Mouse (Mus musculus): ENCODE measurements around the gene AI481877. TPM values are rescaled to one million over a fixed set of nuclear protein-coding genes. Genes with fewer than 3 reads are reported as not detected.

AI481877 gene
- total RNA-seq, 2 experiments from 2014 or later, result not detected

DNA sequence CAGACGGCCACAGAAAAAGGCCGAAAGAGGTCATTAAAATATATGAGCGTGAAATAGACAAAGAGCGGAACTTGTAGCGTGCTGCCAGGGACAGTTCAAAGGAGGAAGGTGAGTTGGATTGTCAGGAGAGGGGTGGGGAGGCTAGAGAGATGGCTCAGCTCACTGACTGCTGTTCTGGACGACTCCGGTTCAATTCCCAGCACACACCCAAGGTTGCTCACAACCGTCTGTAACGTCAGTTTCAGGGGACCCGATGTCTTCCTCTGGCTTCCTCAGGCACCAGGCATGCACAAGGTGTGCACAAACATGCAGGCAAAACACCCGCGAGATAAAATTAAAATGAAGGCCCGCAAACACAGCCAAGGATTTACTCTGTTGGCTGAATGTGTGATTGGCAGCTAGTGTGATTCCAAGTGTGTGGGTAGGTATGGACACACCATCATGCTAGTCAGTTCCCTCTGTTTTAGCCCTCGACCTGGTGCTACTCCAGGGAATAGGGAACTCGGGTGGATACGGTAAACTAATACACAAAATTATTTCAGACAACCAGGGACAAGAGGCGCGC lies 102.9 kb downstream of the AI481877 start:
- ATAC-seq (replicated peaks; ENCODE audit: poor library complexity), result no peak

DNA sequence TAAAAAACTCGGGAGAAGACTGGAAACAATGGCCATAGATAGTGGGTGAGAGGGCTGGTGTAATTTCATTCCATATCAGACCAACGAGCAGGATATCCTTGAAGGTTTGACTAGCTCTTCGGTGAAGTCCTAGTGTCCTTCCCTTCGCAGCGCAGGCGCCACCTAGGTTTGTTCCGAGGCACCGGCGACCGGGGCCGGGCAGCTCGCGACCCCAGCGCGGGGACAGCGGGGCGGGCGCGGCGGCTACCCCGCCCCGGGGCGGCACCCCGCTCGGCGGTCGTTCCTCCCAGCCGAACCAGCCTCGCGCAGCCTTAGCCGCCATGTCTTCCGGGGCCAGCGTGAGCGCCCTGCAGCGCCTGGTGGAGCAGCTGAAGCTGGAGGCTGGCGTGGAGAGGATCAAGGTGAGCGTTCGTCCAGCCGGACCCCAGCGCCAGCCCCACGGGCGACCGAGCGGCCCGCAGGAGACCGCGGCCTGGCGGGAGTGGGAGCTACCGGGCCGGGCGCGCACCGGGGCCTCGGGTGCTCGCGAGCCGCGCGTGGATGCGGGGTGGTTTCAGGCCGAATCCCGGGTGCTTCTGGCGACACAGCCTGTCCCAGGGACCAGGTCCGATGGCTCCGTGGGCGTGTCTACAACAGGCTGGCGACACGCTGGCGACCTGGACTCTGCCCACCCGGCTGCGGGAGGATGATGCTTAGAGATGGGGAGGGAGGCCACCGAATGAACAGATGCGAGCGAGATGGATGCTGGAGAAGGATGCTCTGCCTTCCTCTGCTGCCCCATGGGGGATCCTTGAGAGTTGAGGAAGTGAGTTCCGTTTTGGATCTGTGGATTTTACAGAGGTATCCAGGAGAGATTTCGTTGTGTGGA lies 103.6 kb downstream of the AI481877 start, which contains the start of gene Gng10:
Gene Gng10 (plus strand): TSS at position 171 of the 868 bp plus-strand sequence.
- peak; percentile 57 for ATAC-seq (replicated peaks; ENCODE audit: poor library complexity)

DNA sequence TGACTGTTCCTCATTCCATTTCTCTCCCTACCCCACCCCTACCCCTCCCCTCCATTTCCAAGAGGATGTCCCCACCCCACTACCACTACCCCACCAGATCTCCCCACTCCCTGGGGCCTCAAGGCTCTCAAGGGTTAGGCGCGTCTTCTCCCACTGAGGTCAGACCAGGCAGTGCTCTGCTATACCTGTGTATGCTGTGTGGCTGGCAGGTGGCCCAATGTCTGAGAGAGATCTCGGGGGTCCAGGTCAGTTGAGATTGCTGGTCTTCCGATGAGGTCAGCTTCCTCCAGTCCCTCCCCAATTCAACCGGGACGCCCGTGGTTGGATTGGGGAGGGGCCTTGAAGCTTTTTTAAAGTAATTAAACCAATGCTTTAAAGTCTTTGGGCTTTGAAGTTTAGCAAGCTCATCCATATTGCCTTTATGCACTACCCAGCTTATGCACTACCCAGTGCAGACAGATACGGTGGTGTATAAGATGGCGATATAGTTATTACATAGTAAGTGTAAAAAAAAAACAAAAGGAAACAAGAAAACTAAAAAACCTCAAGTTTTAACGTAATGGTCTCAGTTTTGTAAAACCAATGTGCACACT lies 104.4 kb downstream of the AI481877 start:
- no peak for ATAC-seq (replicated peaks; ENCODE audit: poor library complexity)

DNA sequence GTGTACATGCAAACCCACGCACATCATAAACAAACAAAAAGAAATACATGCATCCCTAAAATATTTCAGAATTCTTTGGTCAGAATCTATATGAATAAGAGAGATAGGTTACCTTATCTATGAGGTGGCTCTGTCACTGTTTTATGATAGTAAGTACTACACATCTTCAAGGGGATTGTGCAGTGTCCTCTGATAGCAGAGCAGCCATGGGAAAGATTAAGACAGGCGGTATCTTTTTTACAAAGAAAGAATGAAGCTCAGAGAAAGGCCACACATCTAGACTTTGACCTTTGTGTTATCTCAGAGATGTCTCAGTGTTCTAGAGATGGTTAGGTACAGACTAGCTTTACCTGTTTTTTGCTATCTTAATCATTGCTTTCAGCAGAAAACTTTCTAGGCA lies 121.9 kb downstream of the AI481877 start:
- no peak for ATAC-seq (replicated peaks; ENCODE audit: poor library complexity)

DNA sequence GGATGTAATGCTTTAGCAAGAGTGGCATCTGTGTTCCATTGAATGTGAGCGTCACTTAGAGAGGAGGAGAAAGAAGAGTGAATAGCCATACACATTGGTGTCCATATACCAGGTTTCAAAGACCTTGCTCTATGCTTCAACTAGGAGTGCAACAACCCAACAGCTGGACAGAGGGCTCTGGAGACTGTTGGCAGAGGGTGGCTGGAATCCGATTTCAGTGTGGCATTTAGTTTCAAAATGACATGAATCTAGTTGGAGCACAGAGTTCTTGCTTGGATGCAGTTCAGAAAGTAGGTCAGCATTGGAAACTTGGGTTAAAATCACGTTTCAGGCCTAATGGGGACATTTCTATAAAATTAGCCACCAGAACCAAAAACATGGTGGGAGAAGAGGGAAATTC lies 123.6 kb downstream of the AI481877 start:
- ATAC-seq (replicated peaks; ENCODE audit: poor library complexity), result no peak

DNA sequence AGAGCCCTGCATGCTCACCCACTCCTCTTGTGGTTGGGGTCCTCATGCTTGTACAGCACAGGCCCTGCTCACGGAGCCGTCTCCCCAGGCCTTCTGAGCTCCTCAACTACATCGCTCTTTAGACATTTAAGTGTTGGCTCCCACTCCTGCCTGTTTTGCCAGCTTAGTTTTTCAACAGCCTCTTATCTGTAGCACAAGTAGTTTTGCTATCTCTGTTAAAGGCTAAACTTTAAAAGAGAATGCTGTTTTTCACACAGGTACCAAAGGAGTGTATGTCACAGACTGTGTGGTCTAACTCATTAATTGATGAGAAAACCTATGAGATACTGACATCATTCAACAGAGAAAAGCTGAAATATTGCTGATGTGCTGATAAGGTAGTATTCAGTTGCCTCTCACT lies 127.3 kb downstream of the AI481877 start:
- ATAC-seq (replicated peaks; ENCODE audit: poor library complexity), result no peak; the same call in 1 of the 2 replicates

DNA sequence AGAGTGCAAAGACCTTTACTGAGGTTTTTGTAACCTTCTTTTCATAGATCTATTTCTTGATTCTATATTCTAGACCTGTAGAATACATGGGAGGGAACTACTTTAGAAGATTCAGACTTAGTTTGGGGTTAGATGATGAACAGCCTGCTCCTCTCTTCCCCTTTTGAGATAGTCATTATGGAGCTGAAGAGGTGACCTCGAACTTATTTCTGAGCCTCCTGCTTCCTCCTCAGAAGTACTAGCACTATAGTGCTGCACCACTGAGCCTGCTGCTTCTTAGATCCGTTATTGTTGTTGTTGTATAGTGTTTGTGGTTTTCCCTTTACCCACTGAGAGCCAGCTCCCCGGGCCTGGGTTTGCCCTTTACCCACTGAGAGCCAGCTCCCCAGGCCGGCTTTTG lies 129.1 kb downstream of the AI481877 start:
- ATAC-seq (replicated peaks; ENCODE audit: poor library complexity), result peak; percentile 47

DNA sequence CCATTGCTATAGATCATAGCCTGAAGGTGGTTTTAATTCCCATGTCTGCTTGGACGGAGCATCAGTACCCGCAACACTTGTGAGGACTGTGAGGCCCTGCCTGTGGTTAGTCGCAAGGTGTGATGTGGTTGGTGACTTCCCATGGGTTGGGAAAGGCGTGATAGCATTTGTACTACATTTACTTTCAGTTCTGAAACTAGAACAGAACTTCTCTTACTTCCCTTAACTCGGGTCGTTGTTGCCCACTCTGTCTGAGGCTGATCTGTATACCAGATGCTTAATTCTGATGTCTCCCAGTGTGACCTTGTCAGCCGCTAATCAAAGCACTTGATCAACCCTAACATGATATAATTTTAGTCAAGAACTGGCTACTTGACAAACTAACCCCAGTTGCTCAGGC lies 129.6 kb downstream of the AI481877 start:
- ATAC-seq (replicated peaks; ENCODE audit: poor library complexity), result peak; percentile 70

DNA sequence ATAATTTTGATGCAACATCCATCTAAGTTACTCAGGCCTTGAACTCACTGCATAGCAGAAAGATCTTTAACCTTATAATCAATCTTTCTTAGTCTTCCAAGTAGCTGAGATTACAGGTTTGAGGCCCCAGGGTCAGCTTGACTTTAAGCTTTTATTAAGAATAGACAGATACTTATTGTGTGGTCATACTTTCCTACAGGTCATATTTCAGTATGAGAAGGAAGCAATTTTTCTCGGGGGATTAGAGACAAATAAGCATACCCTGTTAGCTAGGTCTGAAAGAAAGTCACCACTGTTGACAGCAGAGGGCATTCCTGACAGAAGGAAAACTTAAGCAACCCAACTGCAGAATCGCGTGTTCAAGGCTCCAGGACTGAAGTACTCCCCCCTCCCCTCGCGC lies 130.8 kb downstream of the AI481877 start:
- ATAC-seq (replicated peaks; ENCODE audit: poor library complexity), result no peak

DNA sequence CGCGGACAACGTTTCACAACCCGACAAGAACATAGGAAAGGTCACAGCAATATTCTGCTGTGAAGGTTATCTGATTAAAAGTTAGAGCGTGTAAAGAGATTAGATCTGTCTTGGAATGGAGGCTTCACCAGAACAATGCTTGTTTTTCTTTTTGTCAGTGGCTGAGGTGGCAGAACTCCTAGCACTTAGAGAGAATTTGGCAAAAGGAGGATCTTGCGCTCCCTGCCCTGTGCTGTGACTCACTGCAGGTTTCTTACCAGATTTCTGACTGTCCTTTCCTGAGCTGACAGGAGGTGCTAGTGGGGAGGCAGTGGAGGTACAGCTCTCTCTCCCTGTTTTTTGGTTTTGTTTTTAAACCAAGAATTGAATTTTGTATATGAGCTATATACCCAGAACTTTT lies 131.8 kb downstream of the AI481877 start:
- no peak for ATAC-seq (replicated peaks; ENCODE audit: poor library complexity)

DNA sequence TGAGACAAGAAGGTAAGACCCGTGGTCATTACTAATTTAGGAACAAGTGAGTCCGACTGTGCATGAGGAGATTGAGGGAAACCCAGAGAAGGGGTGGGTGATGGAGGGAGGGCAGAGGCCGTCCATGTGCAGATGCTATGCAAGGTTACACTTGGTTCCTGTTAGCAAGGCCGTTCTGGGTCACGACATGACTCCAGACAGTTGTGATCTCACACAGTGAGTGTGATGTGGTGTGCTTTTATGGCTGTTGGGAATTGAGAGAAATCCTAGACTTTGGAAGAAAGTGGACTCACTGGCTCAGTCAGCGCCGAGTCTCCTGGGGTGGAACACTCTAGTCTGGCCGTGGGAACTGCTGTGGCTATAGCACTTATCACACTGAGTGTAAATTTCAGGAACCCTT lies 132.6 kb downstream of the AI481877 start:
- no peak for ATAC-seq (replicated peaks; ENCODE audit: poor library complexity)

DNA sequence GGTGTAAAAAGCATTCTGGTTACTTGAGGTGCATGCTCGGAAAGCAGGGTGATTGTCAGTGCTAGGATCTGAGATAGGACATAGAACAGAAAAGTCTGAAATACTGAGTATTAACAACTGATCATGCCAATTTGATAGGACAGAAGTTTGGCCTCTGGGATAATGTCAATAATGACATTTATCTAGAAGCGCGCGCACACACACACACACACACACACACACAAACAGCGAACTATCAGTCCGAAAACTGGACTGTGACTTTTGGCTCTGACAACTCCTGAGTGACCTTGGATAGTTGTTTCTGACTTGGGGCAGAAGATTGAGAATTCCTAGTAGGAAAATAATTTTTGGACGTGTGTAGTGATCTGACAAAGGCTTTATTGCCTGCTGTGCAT lies 135.0 kb downstream of the AI481877 start:
- no peak for ATAC-seq (replicated peaks; ENCODE audit: poor library complexity)

DNA sequence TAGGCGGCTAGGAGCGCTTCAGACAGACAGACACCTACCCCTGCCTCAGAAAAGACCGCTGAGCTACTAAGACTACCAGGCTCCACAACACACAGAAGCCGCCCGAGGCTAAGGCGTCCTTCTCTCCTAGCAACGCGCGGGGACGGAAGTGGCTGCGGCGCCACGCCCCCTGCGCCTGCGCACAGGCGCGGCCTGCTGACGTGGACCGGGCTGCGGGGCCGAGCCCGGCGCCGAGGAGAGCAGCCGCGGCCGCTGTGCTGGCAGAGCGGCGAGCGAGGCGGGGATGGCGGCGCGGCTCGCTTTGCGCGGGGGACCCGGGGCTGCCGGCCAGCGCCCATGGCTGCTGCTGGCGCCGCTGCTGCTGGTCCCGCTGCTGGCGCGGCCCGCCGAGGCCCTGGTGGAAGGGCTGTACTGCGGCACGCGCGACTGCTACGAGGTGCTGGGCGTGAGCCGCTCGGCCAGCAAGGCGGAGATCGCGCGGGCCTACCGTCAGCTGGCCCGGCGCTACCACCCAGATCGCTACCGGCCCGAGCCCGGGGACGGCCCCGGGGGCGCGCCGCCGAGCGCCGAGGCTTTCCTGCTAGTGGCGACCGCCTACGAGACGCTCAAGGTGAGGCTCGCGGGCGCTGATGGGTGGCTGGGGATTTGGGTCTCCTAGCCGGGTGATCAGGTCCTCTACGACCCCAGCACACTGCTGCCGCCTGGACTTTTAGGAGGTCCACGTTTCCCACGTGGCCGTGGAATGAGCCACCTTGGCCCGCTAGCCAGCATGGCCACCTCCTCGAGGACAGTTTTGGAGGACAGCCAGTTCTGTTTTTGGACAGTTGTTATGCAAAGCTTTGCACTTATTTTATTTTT lies 135.6 kb downstream of the AI481877 start, which contains the start of gene Gm20503:
Gene Gm20503 (plus strand): TSS at position 263 of the 858 bp plus-strand sequence.
- peak; percentile 85 for ATAC-seq (replicated peaks; ENCODE audit: poor library complexity)

DNA sequence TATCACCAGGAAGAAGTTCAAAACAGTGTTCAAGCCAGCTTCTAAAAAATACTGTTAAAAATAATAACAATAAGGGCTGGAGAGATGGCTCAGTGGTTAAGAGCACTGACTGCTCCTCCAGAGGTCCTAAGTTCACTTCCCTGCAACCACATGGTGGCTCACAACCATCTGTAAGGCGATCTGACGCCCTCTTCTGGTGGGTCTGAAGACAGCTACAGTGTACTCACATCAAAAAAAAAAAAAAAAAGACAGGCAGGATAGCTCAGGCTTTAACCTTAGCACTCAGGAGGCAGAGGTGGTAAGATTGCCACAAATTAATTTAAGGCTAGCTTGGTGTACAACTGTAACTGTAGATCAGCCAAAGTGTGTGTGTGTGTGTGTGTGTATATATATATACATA lies 138.2 kb downstream of the AI481877 start:
- ATAC-seq (replicated peaks; ENCODE audit: poor library complexity), result peak; percentile 32; the same call in 1 of the 2 replicates

DNA sequence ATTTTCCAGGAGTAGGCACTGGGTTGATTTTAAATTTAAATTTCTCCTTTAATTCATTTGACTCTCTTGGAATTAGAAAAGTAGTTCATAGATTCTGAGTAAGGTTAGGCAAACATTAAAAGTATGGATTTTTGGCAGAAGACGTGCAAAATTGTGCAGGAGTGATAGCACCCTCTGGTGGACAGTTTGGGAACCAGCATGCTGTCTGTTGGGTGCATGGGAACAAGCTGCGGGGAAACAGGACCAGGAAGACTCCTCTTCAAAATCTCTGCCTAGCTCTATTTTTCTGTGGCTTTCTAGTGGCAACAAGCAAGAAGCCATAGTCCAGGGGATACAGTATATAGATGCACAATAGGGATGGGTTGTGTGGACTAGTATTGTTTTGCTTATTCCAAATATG lies 139.1 kb downstream of the AI481877 start:
- ATAC-seq (replicated peaks; ENCODE audit: poor library complexity), result peak; percentile 65

DNA sequence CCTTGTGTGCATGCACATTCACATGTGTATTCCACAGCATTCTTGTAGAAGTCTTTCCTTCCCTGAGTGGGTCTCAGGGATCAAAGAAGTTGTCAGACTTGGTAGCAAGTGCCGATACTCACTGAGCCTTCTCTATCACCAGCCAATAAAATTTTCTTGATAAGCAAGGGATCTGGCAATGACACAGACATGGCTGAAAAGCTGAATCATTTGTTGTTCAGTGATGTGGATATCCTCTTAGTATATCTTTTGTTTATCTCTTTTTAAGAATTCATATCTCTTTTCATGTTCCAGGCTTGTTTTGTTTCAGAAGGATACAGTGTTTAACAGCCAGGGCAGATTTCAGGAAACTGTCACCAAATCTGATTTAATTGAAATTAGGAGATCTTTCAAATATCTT lies 140.1 kb downstream of the AI481877 start:
- ATAC-seq (replicated peaks; ENCODE audit: poor library complexity), result no peak

DNA sequence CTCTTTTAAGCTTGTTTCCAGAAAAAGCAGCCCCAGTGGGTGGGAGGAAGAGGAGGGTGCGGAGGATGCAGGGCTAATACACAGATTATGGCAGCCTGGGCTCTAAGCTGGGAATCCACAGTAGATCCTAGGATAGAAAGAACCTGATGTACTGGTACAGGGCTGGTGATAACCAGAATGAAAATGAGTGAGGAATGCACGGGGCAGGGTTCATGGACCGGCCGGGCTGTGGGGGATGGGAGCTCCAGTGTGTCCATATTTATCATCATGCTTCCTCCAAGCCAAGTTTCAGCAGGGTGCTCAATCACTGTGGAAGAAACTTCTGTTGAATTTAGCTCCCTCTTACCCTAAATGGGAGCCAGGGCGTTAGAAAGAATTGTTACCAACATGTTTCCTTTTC lies 141.7 kb downstream of the AI481877 start:
- ATAC-seq (replicated peaks; ENCODE audit: poor library complexity), result no peak

DNA sequence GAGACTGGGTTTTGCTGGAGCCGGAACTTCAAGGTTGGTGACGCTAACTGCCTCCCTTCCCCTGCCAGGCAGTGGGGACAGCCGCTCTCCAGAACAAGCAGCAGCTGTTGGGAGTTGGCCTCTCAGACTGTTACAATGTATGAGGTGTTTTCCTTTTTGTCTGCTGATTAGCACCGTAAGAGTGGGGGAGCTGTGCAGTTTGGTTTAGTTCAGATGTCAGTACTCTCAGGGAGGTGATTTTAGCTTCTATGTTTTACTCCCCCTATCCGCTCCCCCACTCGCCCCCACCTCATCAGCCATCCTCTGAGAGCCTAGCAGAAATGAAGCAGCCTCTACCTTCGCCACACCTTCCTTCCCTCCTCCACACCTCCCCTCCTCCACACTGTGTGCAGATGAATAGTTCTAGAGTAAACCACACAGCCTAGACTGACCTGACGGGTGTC lies 143.5 kb downstream of the AI481877 start:
- ATAC-seq (replicated peaks; ENCODE audit: poor library complexity), result no peak

DNA sequence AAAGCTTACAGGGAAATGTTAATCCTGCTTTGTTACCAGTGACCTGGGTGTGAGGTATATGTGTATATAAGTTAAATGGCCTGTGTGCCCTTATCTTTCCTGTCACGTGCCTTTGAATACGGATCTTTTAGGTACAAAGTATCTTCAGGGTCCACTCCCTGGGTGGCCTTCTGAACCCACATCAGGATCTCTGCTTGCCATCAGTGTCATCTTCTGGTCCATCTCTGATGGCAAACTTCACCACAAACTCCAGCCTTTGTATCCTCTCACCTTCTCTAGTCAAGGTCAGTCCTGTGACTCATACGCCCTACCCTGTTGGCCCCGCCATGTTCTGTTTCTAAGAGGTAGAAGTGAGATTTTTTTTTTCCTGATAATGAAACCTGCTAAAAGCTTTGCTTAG lies 144.0 kb downstream of the AI481877 start, which contains the start of gene Dnajc25:
Gene Dnajc25 (plus strand): TSS at position 301 of the 400 bp plus-strand sequence.
- no peak for ATAC-seq (replicated peaks; ENCODE audit: poor library complexity)

All from megakaryocyte progenitor cell, adult 5-6 weeks (primary cell).